Mouse (Mus musculus) liver, embryonic 11.5 days (tissue): ENCODE measurements around the gene Parvb. TPM values are rescaled to one million over a fixed set of nuclear protein-coding genes. Genes with fewer than 3 reads are reported as not detected.

Source experiments
- ATAC-seq: fragments of 200-750 bp; cut with Nextera tagmentation; replicated peaks from 2 replicates; pipeline ENCODE4 v1.8.0; 2017; ENCODE audit warnings: moderate number of reproducible peaks, mild to moderate bottlenecking, moderate TSS enrichment, moderate library complexity; ENCODE audit not compliant: low FRiP score
- DNase-seq: peaks from one replicate; pipeline ENCODE4 v3.0.0-alpha.2; 2017; ENCODE audit warnings: low spot score
- H3K27ac ChIP-seq: fragments of 300-500 bp; sonication (generic); 2 replicates; pipeline ENCODE4 v1.5.1; 2014; ENCODE audit warnings: mild to moderate bottlenecking, low read depth, low read length, control low read depth
- H3K27me3 ChIP-seq: fragments of 300-500 bp; sonication (generic); replicated peaks from 2 replicates; pipeline ENCODE4 v1.6.1; 2014; ENCODE audit warnings: low read length, mixed read lengths; ENCODE audit not compliant: control insufficient read depth, insufficient read depth
- H3K36me3 ChIP-seq: fragments of 300-500 bp; sonication (generic); 2 replicates; pipeline ENCODE4 v1.6.1; 2014; ENCODE audit warnings: mild to moderate bottlenecking, low read length, moderate library complexity, mixed read lengths; ENCODE audit not compliant: control insufficient read depth, insufficient read depth
- H3K4me1 ChIP-seq: fragments of 300-500 bp; sonication (generic); replicated peaks from 2 replicates; pipeline ENCODE4 v1.6.1; 2014; ENCODE audit warnings: low read length, mixed read lengths; ENCODE audit not compliant: control insufficient read depth, insufficient read depth
- H3K4me2 ChIP-seq: fragments of 300-500 bp; sonication (generic); 2 replicates; pipeline ENCODE4 v1.6.1; 2014; ENCODE audit warnings: mild to moderate bottlenecking, control low read depth, moderate library complexity
- H3K4me3 ChIP-seq: fragments of 300-500 bp; sonication (generic); 2 replicates; pipeline ENCODE4 v1.5.1; 2014; ENCODE audit warnings: low read depth, low read length, control low read depth
- H3K9ac ChIP-seq: fragments of 300-500 bp; sonication (generic); 2 replicates; pipeline ENCODE4 v1.6.1; 2014; ENCODE audit warnings: low read depth, low read length, control low read depth
- H3K9me3 ChIP-seq: fragments of 300-500 bp; sonication (generic); 2 replicates; pipeline ENCODE4 v1.6.1; 2016; ENCODE audit warnings: low read length, inconsistent platforms, mixed read lengths; ENCODE audit not compliant: control insufficient read depth
- WGBS: fragments of 180-500 bp; shearing (Covaris S2); extraction: QIAGEN DNeasy Blood & Tissue Kit; methylation state at CpG from one replicate; pipeline ENCODE4 v1.1.7; 2014; 5-methylcytosine and 5-hydroxymethylcytosine counted together
- polyA plus RNA-seq: library from polyadenylated mRNA; unstranded; fragments of >200 nt; fragmentation: Nextera tagmentation; extraction: Ambion mirVana; gene quantifications from 2 replicates; pipeline ENCODE4 v1.2.1, GENCODE M21; 2014

Parvb gene
- polyA plus RNA-seq, 1 experiment from 2014 or later: 15.4 TPM

DNA sequence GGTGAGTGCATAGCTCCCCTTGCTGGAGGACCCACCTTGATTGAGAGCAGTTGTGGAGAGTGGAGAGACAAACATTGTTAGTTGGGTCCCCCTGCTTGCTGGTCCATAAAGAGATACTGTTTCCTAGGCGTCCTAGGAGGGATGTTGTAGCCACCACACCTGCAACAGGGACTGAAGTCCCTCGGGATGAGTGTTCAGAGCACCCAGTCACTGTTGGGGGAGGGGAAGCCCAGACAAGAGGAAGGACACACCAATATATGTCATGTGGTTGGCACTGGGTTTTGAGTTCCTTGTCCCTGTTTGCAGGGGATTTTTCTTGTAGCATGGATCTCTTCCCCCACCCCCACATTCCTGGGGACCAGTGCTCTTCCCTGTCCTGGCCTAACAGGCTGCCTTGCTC lies 109.1 kb downstream of the Parvb start:
- no peak for DNase-seq
- no peak for ATAC-seq
- no peaks in the 10 kb centered on the region for H3K27me3 ChIP-seq
- H3K9me3 ChIP-seq: no peaks in the 10 kb centered on the region
- WGBS: 36% methylated on average over 2 of the region's 2 CpGs
- no peaks in the 10 kb centered on the region for H3K4me1 ChIP-seq
- H3K4me3 ChIP-seq: no peak overlapping the region
- H3K9ac ChIP-seq: no peak overlapping the region
- no peak overlapping the region for H3K27ac ChIP-seq
- H3K4me2 ChIP-seq: no peak overlapping the region
- no peaks in the 10 kb centered on the region for H3K36me3 ChIP-seq

DNA sequence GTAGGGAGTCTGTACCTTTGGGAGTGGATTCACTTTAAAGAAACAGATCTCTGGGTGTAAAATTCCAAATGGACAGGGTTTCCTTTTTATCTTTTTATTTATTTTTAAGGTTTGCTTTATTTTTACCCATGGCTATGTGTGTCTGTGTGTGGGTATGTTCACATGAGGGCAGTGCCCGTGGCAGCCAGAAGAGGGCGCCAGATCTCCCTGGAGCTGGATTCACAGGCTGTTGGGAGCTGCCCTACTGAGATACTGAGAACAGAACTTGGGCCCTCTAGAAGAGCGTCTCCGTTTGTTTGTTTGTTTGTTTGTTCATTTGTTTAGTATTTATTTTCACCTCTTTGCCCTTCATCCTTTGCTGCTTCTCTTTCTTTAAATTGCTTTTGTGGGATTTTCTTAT lies 116.9 kb downstream of the Parvb start:
- H3K9ac ChIP-seq: no peak overlapping the region
- no peaks in the 10 kb centered on the region for H3K9me3 ChIP-seq
- H3K4me2 ChIP-seq: no peak overlapping the region
- H3K4me3 ChIP-seq: no peak overlapping the region
- 93% methylated on average over 4 of the region's 4 CpGs for WGBS
- H3K4me1 ChIP-seq: peaks cover 3% of the 10 kb centered on the region; the same call in 1 of the 2 replicates
- H3K27ac ChIP-seq: no peak overlapping the region
- H3K27me3 ChIP-seq: no peaks in the 10 kb centered on the region
- DNase-seq (no peak), ATAC-seq (no peak)
- no peaks in the 10 kb centered on the region for H3K36me3 ChIP-seq

DNA sequence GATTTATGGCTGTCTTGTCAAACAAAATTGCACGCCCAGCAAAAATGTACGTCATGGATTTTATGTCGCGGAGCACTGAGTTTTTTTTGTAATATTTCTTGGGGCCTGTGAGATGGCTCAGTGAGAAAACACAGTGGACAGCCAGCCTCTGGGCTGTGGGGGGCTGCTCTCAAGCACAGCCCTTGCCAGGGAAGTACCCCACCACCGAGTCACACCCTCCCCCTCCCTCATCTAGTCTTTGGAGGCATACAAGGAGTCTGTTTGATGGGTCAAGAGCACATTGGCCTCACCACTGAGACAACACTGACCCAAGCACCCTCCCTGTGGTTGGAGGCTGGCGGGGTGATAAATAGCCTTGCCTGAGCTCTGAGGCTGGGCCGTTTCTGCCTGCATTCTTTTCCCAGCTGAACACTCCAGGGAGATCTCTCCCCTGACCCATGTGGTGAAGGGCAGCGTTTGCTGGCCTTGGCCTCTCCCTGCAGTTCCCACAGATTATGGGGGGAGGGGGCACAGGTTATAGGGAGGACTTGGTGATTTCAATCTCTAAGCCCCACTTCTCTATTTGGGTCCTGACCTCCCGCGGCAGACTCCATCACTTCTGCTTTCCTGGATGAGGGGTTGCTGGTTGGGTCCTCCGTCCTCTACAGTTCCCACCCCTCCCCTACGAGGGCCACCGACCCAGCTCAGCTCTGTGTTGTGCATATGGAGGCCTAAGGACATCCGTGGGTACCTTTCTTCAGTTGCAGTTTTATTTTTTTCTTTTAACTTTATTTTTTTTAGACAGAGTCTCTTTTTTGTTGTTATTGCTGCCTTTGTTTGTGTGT lies 118.3 kb downstream of the Parvb start:
- H3K4me1 ChIP-seq: peaks cover 3% of the 10 kb centered on the region; the same call in 1 of the 2 replicates
- ATAC-seq (no peak), DNase-seq (no peak)
- no peaks in the 10 kb centered on the region for H3K36me3 ChIP-seq
- H3K27ac ChIP-seq: no peak overlapping the region
- no peaks in the 10 kb centered on the region for H3K27me3 ChIP-seq
- no peaks in the 10 kb centered on the region for H3K9me3 ChIP-seq
- WGBS: 37% methylated on average over 14 of the region's 14 CpGs
- no peak overlapping the region for H3K4me3 ChIP-seq
- no peak overlapping the region for H3K9ac ChIP-seq
- no peak overlapping the region for H3K4me2 ChIP-seq

DNA sequence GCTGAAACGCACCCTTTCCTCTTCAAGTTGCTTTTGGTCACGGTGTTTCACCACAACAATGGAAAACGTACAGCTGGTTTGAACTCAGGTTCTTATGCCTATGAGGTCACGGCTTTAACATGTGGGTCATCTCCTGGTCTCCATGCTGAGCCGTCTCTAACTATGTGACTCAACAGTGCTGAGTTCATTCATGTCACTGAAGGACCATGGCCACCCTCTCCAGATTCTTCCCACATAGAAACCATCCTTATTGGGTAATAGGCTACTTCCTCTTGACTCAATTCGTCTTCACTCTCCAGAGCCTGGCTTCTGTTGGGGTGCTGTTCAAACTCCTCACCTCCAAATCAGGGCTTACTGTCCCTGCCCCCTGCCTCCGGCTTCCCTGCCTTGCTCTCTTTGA lies 119.5 kb downstream of the Parvb start:
- Histone ChIP-seq H3K4me2 (no peak overlapping the region), H3K9ac (no peak overlapping the region), H3K27me3 (no peaks in the 10 kb centered on the region), H3K9me3 (no peaks in the 10 kb centered on the region), H3K27ac (no peak overlapping the region), H3K36me3 (no peaks in the 10 kb centered on the region), H3K4me1 (peaks cover 3% of the 10 kb centered on the region; the same call in 1 of the 2 replicates), H3K4me3 (no peak overlapping the region)
- DNase-seq (no peak), ATAC-seq (no peak)
- WGBS: 68% methylated on average over 7 of the region's 7 CpGs

GRCm38 (mm10) chr15:84351915-84352844 lies 120.3 kb downstream of the Parvb start:
- Histone ChIP-seq H3K4me1 (peaks cover 3% of the 10 kb centered on the region; the same call in 1 of the 2 replicates), H3K9me3 (no peaks in the 10 kb centered on the region), H3K9ac (no peak overlapping the region), H3K4me3 (no peak overlapping the region), H3K4me2 (no peak overlapping the region), H3K36me3 (no peaks in the 10 kb centered on the region), H3K27ac (no peak overlapping the region), H3K27me3 (no peaks in the 10 kb centered on the region)
- ATAC-seq (no peak), DNase-seq (no peak)
- 72% methylated on average over 21 of the region's 21 CpGs for WGBS

DNA sequence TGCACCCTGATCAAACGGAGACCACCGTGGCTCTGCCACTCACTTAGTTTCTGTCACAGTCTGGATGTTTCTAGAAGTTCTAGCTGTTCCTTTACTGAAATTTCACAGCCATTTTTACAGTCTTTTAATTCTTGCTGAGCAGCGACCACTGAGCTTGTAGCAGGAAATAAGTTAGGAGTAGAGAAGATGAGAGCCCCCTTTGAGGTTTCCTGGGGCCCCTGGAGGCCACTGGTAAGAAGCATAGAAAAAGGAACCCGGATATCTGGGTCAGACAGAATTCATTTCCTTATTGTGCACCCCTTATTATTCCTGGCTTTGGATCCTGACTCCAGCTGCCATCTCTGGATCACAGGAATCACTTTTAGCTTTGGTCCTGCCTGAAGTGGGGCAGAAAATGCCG lies 123.2 kb downstream of the Parvb start:
- DNase-seq: no peak
- H3K4me3 ChIP-seq: no peak overlapping the region
- no peak for ATAC-seq
- peaks cover 3% of the 10 kb centered on the region; the same call in 1 of the 2 replicates for H3K4me1 ChIP-seq
- H3K27ac ChIP-seq: no peak overlapping the region
- WGBS: 56% methylated on average over 5 of the region's 5 CpGs
- no peaks in the 10 kb centered on the region for H3K27me3 ChIP-seq
- H3K4me2 ChIP-seq: no peak overlapping the region
- no peaks in the 10 kb centered on the region for H3K9me3 ChIP-seq
- no peak overlapping the region for H3K9ac ChIP-seq
- no peaks in the 10 kb centered on the region for H3K36me3 ChIP-seq

- no peak overlapping the region for H3K27ac ChIP-seq
- DNase-seq (no peak), ATAC-seq (no peak)
- no peaks in the 10 kb centered on the region for H3K27me3 ChIP-seq
- no peaks in the 10 kb centered on the region for H3K4me1 ChIP-seq
- no peak overlapping the region for H3K4me2 ChIP-seq
- 0 out of 2 replicates have a peak, but pooled peaks cover 3% of the 10 kb centered on the region for H3K9me3 ChIP-seq
- no peaks in the 10 kb centered on the region for H3K36me3 ChIP-seq
- H3K9ac ChIP-seq: no peak overlapping the region
- 80% methylated on average over 3 of the region's 3 CpGs for WGBS
- no peak overlapping the region for H3K4me3 ChIP-seq
Measured at GRCm38 (mm10) chr15:84364746-84365145, 132.9 kb downstream of the Parvb start.
